Mouse (Mus musculus) hindbrain, embryonic 16.5 days (tissue): ENCODE measurements around the gene Alox12. TPM values are rescaled to one million over a fixed set of nuclear protein-coding genes. Genes with fewer than 3 reads are reported as not detected.
A peak's percentile ranks its signal among the peaks of the same experiment; 100 is the strongest.

Experiments used
- ATAC-seq: fragments of 200-750 bp; cut with Nextera tagmentation; 2 replicates; pipeline ENCODE4 v1.8.0; 2017; ENCODE audit warnings: moderate TSS enrichment, moderate library complexity
- H3K27ac ChIP-seq: fragments of 300-500 bp; sonication (generic); 2 replicates; pipeline ENCODE4 v1.5.1; 2014; ENCODE audit warnings: low read depth, mild to moderate bottlenecking, control low read depth, low read length, moderate library complexity
- H3K27me3 ChIP-seq: fragments of 300-500 bp; sonication (generic); replicated peaks from 2 replicates; pipeline ENCODE4 v1.6.1; 2014; ENCODE audit warnings: low read length; ENCODE audit not compliant: control insufficient read depth, insufficient read depth
- H3K36me3 ChIP-seq: fragments of 300-500 bp; sonication (generic); 2 replicates; pipeline ENCODE4 v1.6.1; 2014; ENCODE audit warnings: mild to moderate bottlenecking, low read length, moderate library complexity, mixed read lengths; ENCODE audit not compliant: control insufficient read depth, insufficient read depth
- H3K4me1 ChIP-seq: fragments of 300-500 bp; sonication (generic); 2 replicates; pipeline ENCODE4 v1.6.1; 2014; ENCODE audit warnings: low read depth, low read length; ENCODE audit not compliant: control insufficient read depth, insufficient read depth
- H3K4me2 ChIP-seq: fragments of 300-500 bp; sonication (generic); 2 replicates; pipeline ENCODE4 v1.6.1; 2014; ENCODE audit warnings: mild to moderate bottlenecking, low read length, control low read depth, moderate library complexity
- H3K4me3 ChIP-seq: fragments of 300-500 bp; sonication (generic); 2 replicates; pipeline ENCODE4 v1.5.1; 2014; ENCODE audit warnings: mild to moderate bottlenecking, low read length, control low read depth, moderate library complexity
- H3K9ac ChIP-seq: fragments of 300-500 bp; sonication (generic); 2 replicates; pipeline ENCODE4 v1.6.1; 2014; ENCODE audit warnings: low read depth, mild to moderate bottlenecking, control low read depth, low read length, moderate library complexity
- H3K9me3 ChIP-seq: fragments of 300-500 bp; sonication (generic); 2 replicates; pipeline ENCODE4 v1.6.1; 2014; ENCODE audit warnings: mild to moderate bottlenecking, low read length, moderate library complexity; ENCODE audit not compliant: control insufficient read depth
- WGBS: fragments of 180-500 bp; shearing (Covaris S2); extraction: QIAGEN DNeasy Blood & Tissue Kit; methylation state at CpG from one replicate; pipeline ENCODE4 v1.1.7; 2014; 5-methylcytosine and 5-hydroxymethylcytosine counted together
- polyA plus RNA-seq: library from polyadenylated mRNA; unstranded; fragments of >200 nt; fragmentation: Nextera tagmentation; extraction: Ambion mirVana; gene quantifications from 2 replicates; pipeline ENCODE4 v1.2.1, GENCODE M21; 2015

Alox12 gene
- polyA plus RNA-seq, 1 experiment from 2014 or later = 1.1 TPM

DNA sequence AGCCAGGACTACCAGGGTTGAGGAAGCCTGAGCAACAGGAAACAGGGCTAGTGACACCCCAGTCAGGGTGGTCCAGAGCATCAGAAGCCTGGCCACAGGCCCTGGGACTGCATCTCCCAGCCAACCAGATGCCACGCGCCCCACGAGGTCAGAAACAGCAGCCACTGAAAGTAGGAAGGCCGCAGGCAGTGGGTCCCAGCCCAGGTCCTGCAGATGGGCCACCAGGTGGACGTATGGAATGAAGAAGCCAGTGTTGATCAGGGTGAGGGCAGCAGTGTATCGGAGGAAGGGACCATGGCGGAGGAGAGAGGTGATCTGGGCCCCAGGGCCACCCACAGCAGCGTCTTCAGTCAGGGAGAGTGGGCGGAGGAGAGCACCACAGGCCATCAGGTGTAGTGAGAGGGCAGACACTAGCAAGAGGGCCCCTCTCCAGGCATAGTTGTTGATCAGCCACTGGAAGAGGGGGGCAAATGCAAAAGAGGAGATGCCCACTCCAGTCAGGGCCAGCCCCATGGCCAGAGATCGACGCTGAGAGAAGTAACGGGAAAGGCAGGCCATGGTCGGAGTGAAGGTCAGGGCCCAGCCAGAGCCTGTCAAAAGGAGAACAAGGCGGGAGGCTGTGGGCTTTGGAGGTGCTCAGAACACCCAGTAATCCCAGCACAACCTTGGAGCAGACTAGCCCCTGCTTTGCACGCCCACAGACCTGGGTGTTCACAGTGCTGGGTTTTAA lies 36.2 kb downstream of the Alox12 start:
- Histone ChIP-seq H3K9me3 (no peaks in the 10 kb centered on the region), H3K4me3 (peak overlapping the region; percentile 48), H3K36me3 (no peaks in the 10 kb centered on the region), H3K4me1 (peaks cover 35% of the 10 kb centered on the region), H3K27me3 (peaks cover 16% of the 10 kb centered on the region), H3K4me2 (peak overlapping the region; percentile 62), H3K9ac (peak overlapping the region; percentile 22), H3K27ac (no peak overlapping the region)
- 92% methylated on average over 15 of the region's 15 CpGs for WGBS
- no peak for ATAC-seq

- Histone ChIP-seq H3K36me3 (no peaks in the 10 kb centered on the region), H3K4me1 (peaks cover 40% of the 10 kb centered on the region), H3K4me3 (no peak overlapping the region), H3K27me3 (peaks cover 12% of the 10 kb centered on the region), H3K4me2 (no peak overlapping the region), H3K9ac (no peak overlapping the region), H3K9me3 (no peaks in the 10 kb centered on the region), H3K27ac (no peak overlapping the region)
- 89% methylated on average over 4 of the region's 4 CpGs for WGBS
- ATAC-seq = no peak
These were observed 37.1 kb downstream of the Alox12 start for GRCm38 (mm10) chr11:70218039-70218438.

GRCm38 (mm10) chr11:70216103-70216502 lies 39.0 kb downstream of the Alox12 start:
- H3K27ac ChIP-seq = no peak overlapping the region
- 62% methylated on average over 3 of the region's 3 CpGs for WGBS
- no peaks in the 10 kb centered on the region for H3K9me3 ChIP-seq
- no peak for ATAC-seq
- no peak overlapping the region for H3K9ac ChIP-seq
- no peak overlapping the region for H3K4me3 ChIP-seq
- no peak overlapping the region for H3K4me2 ChIP-seq
- no peaks in the 10 kb centered on the region for H3K36me3 ChIP-seq
- peaks cover 14% of the 10 kb centered on the region for H3K27me3 ChIP-seq
- peaks cover 36% of the 10 kb centered on the region for H3K4me1 ChIP-seq

- no peak for ATAC-seq
- Histone ChIP-seq H3K9ac (peak overlapping the region; percentile 17; the same call in 1 of the 2 replicates), H3K4me1 (peaks cover 36% of the 10 kb centered on the region), H3K36me3 (no peaks in the 10 kb centered on the region), H3K4me2 (peak overlapping the region; percentile 10; the same call in 1 of the 2 replicates), H3K27me3 (peaks cover 14% of the 10 kb centered on the region), H3K27ac (no peak overlapping the region), H3K9me3 (no peaks in the 10 kb centered on the region), H3K4me3 (peak overlapping the region; percentile 0; the same call in 1 of the 2 replicates)
- WGBS = 9% methylated on average over 22 of the region's 22 CpGs
These were observed 39.9 kb downstream of the Alox12 start for GRCm38 (mm10) chr11:70215301-70215700.

- WGBS = 2% methylated on average over 16 of the region's 18 CpGs
- Histone ChIP-seq H3K27me3 (peaks cover 14% of the 10 kb centered on the region), H3K9ac (no peak overlapping the region; the same call in 1 of the 2 replicates), H3K27ac (no peak overlapping the region), H3K4me3 (peak overlapping the region; percentile 36; the same call in 1 of the 2 replicates), H3K4me2 (peak overlapping the region; percentile 58), H3K9me3 (no peaks in the 10 kb centered on the region), H3K4me1 (peaks cover 36% of the 10 kb centered on the region), H3K36me3 (no peaks in the 10 kb centered on the region)
- no peak for ATAC-seq
These were observed 40.3 kb downstream of the Alox12 start for GRCm38 (mm10) chr11:70214856-70215209.

DNA sequence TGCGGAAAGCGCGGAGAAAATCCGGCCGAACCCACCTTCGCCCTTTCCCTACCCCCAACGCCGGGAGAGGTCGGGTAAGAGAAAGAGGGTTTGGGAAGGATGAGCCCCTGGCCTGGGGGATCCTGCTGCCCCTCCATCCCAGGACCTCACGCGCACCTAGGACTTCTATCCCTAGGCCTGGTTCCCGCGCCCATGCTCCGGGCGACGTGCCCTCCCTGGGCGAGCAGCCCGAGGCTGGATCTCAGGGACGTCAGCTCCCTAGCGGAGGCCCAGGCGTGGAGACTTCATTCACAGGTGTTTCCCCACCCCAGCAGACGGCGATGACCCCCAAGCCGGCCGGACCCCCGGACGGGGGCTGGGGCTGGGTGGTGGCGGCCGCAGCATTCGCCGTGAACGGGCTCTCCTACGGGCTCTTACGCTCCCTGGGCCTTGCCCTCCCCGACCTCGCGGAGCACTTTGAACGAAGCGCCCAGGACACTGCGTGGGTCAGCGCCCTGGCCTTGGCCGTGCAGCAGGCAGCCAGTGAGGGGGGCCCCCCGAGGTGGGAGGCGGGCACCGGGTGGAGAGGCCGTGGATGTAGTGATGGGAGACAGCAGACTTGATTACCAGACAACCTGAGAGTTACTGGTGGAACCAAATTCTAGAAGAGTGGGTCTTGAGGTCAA lies 40.8 kb downstream of the Alox12 start:
- peaks cover 32% of the 10 kb centered on the region for H3K4me1 ChIP-seq
- H3K4me2 ChIP-seq = peak overlapping the region; percentile 58
- peak; percentile 46; the same call in 1 of the 2 replicates for ATAC-seq
- peaks cover 14% of the 10 kb centered on the region for H3K27me3 ChIP-seq
- peak overlapping the region; percentile 36 for H3K4me3 ChIP-seq
- H3K27ac ChIP-seq = no peak overlapping the region
- no peaks in the 10 kb centered on the region for H3K36me3 ChIP-seq
- H3K9ac ChIP-seq = peak overlapping the region; percentile 46
- under 1% methylated on average over 42 of the region's 46 CpGs for WGBS
- H3K9me3 ChIP-seq = no peaks in the 10 kb centered on the region

GRCm38 (mm10) chr11:70213736-70214135 lies 41.4 kb downstream of the Alox12 start:
- WGBS = 6% methylated on average over 26 of the region's 26 CpGs
- Histone ChIP-seq H3K4me1 (peaks cover 26% of the 10 kb centered on the region), H3K4me3 (peak overlapping the region; percentile 36), H3K27me3 (peaks cover 14% of the 10 kb centered on the region), H3K27ac (no peak overlapping the region), H3K36me3 (no peaks in the 10 kb centered on the region), H3K4me2 (peak overlapping the region; percentile 58), H3K9me3 (no peaks in the 10 kb centered on the region), H3K9ac (peak overlapping the region; percentile 46)
- peak; percentile 47; the same call in 1 of the 2 replicates for ATAC-seq

DNA sequence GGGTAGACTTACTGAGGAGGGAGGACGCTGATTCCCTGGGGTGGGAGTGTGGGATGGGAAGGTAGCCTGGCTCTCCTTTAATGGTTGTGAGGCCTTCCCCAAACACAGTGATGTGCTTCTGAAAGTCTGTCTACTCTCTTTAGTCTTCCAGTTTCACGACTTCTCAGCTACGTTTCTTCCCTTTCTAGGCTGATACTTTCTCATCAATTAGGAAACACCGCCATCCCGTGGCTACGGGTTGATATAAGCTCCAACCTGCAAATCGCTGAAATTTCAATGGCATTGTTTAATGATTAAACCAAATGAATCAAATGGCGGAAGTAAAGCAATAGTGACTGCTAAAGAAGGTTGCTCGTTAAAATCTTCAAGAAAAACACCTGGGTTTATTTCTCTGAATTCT lies 42.3 kb downstream of the Alox12 start:
- no peak overlapping the region for H3K9ac ChIP-seq
- no peak overlapping the region for H3K27ac ChIP-seq
- no peaks in the 10 kb centered on the region for H3K36me3 ChIP-seq
- H3K9me3 ChIP-seq = no peaks in the 10 kb centered on the region
- H3K4me3 ChIP-seq = no peak overlapping the region
- no peak overlapping the region; the same call in 1 of the 2 replicates for H3K4me2 ChIP-seq
- H3K4me1 ChIP-seq = peaks cover 21% of the 10 kb centered on the region
- H3K27me3 ChIP-seq = peaks cover 14% of the 10 kb centered on the region
- WGBS = 14% methylated on average over 9 of the region's 9 CpGs
- 0 out of 2 replicates have a peak, but pooled peaks have one; percentile 24 for ATAC-seq

DNA sequence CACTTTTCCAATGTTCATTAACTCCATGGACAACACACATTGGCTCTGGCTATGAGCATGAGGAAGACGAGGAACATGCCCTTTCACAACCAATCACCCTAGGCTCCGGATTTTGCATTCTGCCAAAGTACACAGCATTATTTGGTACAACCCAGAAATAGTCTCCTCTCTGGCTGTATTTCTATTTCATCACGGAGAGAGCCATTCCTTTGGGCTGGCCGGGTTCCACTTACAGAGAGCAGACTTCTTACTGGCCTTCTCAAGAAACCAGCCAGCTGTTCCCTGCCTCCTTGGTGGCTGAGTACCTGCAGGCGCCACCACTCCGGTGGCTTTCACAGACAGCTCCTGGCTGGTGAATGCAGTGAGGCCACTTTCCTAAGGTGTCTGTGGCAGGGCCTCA lies 42.7 kb downstream of the Alox12 start, which contains the start of gene Slc16a11:
TSS of gene Slc16a11 (plus strand) at position 330 of the 400 bp plus-strand sequence.
- peaks cover 14% of the 10 kb centered on the region for H3K27me3 ChIP-seq
- peaks cover 21% of the 10 kb centered on the region for H3K4me1 ChIP-seq
- H3K9me3 ChIP-seq = no peaks in the 10 kb centered on the region
- H3K4me3 ChIP-seq = peak within 1 kb of the TSS; percentile 36
- 66% methylated on average over 6 of the region's 6 CpGs for WGBS
- ATAC-seq = no peak
- no peak within 1 kb of the TSS for H3K27ac ChIP-seq
- peak within 1 kb of the TSS; percentile 46 for H3K9ac ChIP-seq
- no peaks in the 10 kb centered on the region for H3K36me3 ChIP-seq
- peak within 1 kb of the TSS; percentile 58 for H3K4me2 ChIP-seq
